Mouse (Mus musculus): ENCODE measurements at regions not wholly inside any gene's neighbourhood (a gene's known extent, or its start where the extent isn't known, plus 50 kb on each side); places are given as distances from the start of the nearest gene placed in this dataset.

GRCm38 (mm10) chr3:9957870-9958269 lies 130.0 kb upstream of the Gm9833 start:
- no peak for DNase-seq (ENCODE audit: low spot score)

- no peak for DNase-seq (ENCODE audit: low spot score)
Measured at GRCm38 (mm10) chr3:9959716-9960661, 127.9 kb upstream of the Gm9833 start.

- no peak for DNase-seq (ENCODE audit: low spot score)
Measured at GRCm38 (mm10) chr3:9960696-9961095, 127.2 kb upstream of the Gm9833 start.

Measured in urinary bladder, postnatal 25 days (tissue).